Mouse (Mus musculus): Measurements from ENCODE around the gene Slc25a10. TPM values are rescaled to one million over a fixed set of nuclear protein-coding genes. Genes with fewer than 3 reads are reported as not detected.
A peak's percentile ranks its signal among the peaks of the same experiment; 100 is the strongest.

Gene Slc25a10
- polyA plus RNA-seq, 1 experiment from 2014 or later = 120 TPM

GRCm38 (mm10) chr11:120483448-120483934, 8.1 kb upstream of the Slc25a10 start:
- Histone ChIP-seq H3K4me3 (ENCODE audit: low read length) (peak overlapping the region; percentile 96; the same call in 1 of the 2 replicates), H3K27ac (ENCODE audit: low read length) (peak overlapping the region; percentile 81), H3K9me3 (ENCODE audit: low read length) (no peaks in the 10 kb centered on the region), H3K36me3 (ENCODE audit: insufficient read depth, low read length) (peaks cover 57% of the 10 kb centered on the region), H3K4me2 (replicated peaks; ENCODE audit: low read depth, low read length) (peak overlapping the region; percentile 92), H3K4me1 (ENCODE audit: insufficient read depth, low read length) (peaks cover 17% of the 10 kb centered on the region), H3K9ac (replicated peaks; ENCODE audit: low read length) (peak overlapping the region; percentile 93), H3K27me3 (ENCODE audit: insufficient read depth, low read length) (no peaks in the 10 kb centered on the region)
- 90% methylated on average over 7 of the region's 7 CpGs for WGBS
- ATAC-seq (ENCODE audit: low FRiP score, low TSS enrichment) = no peak

- Histone ChIP-seq H3K27ac (ENCODE audit: low read length) (peak within 1 kb of the TSS; percentile 81), H3K27me3 (ENCODE audit: insufficient read depth, low read length) (no peaks in the 10 kb centered on the region), H3K4me2 (replicated peaks; ENCODE audit: low read depth, low read length) (peak within 1 kb of the TSS; percentile 92), H3K9me3 (ENCODE audit: low read length) (no peaks in the 10 kb centered on the region), H3K36me3 (ENCODE audit: insufficient read depth, low read length) (peaks cover 56% of the 10 kb centered on the region), H3K4me3 (ENCODE audit: low read length) (peak within 1 kb of the TSS; percentile 96), H3K9ac (replicated peaks; ENCODE audit: low read length) (peak within 1 kb of the TSS; percentile 93), H3K4me1 (ENCODE audit: insufficient read depth, low read length) (peaks cover 19% of the 10 kb centered on the region)
- WGBS = under 1% methylated on average over 60 of the region's 60 CpGs
- ATAC-seq (ENCODE audit: low FRiP score, low TSS enrichment) = peak; percentile 94
These were observed 7.2 kb upstream of the Slc25a10 start, which contains the start of gene Mrpl12 for GRCm38 (mm10) chr11:120484265-120484981. Mrpl12 (plus strand) TSS chr11:120484613.

DNA sequence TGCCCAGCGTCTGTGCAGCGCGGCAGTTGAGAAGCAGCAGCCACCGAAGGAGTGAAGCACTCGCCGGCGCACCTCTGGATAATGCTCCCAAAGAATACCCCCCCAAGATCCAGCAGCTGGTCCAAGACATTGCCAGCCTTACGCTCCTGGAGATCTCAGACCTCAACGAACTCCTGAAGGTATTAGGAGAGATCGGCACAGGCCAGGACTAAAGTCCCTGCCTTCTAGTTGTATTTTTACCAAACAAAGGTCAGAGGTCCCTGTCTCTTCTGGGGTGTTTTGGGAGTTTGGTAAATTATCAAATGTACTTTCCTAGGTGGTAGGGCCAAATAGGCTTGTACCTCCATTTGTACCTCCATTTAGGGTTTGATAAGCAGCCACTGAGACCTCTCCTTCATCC, 6.4 kb upstream of the Slc25a10 start:
- no peak for ATAC-seq (ENCODE audit: low FRiP score, low TSS enrichment)
- Histone ChIP-seq H3K9me3 (ENCODE audit: low read length) (no peaks in the 10 kb centered on the region), H3K36me3 (ENCODE audit: insufficient read depth, low read length) (peaks cover 50% of the 10 kb centered on the region), H3K9ac (replicated peaks; ENCODE audit: low read length) (peak overlapping the region; percentile 93), H3K4me2 (replicated peaks; ENCODE audit: low read depth, low read length) (peak overlapping the region; percentile 92), H3K27ac (ENCODE audit: low read length) (peak overlapping the region; percentile 81), H3K4me3 (ENCODE audit: low read length) (peak overlapping the region; percentile 96), H3K27me3 (ENCODE audit: insufficient read depth, low read length) (no peaks in the 10 kb centered on the region), H3K4me1 (ENCODE audit: insufficient read depth, low read length) (peaks cover 26% of the 10 kb centered on the region)
- 7% methylated on average over 10 of the region's 10 CpGs for WGBS

DNA sequence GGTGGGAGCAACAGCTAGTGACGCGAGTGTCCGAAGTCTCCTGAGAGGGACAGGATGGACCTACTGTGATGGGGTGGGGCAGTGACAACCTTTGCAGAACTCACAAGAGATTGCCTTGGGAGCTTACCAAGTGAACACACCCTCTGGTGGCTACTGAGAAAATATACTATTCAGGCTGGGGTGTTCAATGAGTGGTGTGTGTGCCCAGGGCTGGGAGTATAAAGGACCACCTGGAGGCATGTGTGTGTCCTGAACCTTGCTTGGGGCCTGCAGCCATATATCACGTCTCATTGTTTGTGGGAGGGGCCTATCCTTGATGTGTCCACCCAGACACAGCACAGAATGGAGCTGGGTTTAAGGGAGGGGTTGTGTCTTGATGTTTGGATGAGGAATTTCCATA, 3.1 kb upstream of the Slc25a10 start:
- WGBS = 75% methylated on average over 4 of the region's 4 CpGs

GRCm38 (mm10) chr11:120489054-120489761, 2.4 kb upstream of the Slc25a10 start:
- H3K27ac ChIP-seq (ENCODE audit: low read length) = peak overlapping the region; percentile 93
- H3K4me1 ChIP-seq (ENCODE audit: insufficient read depth, low read length) = peaks cover 42% of the 10 kb centered on the region

More for the DNA sequence above, 3.1 kb upstream of the Slc25a10 start:
- no peaks in the 10 kb centered on the region for H3K9me3 ChIP-seq (ENCODE audit: low read length)
- no peak overlapping the region for H3K9ac ChIP-seq (replicated peaks; ENCODE audit: low read length)
- H3K27ac ChIP-seq (ENCODE audit: low read length) = no peak overlapping the region
- H3K36me3 ChIP-seq (ENCODE audit: insufficient read depth, low read length) = peaks cover 32% of the 10 kb centered on the region
- no peak overlapping the region for H3K4me3 ChIP-seq (ENCODE audit: low read length)
- H3K4me1 ChIP-seq (ENCODE audit: insufficient read depth, low read length) = peaks cover 44% of the 10 kb centered on the region
- no peaks in the 10 kb centered on the region for H3K27me3 ChIP-seq (ENCODE audit: insufficient read depth, low read length)
- H3K4me2 ChIP-seq (replicated peaks; ENCODE audit: low read depth, low read length) = no peak overlapping the region
- no peak for ATAC-seq (ENCODE audit: low FRiP score, low TSS enrichment)

GRCm38 (mm10) chr11:120490291-120491046, 1.2 kb upstream of the Slc25a10 start:
- no peak for ATAC-seq (ENCODE audit: low FRiP score, low TSS enrichment)
- Histone ChIP-seq H3K36me3 (ENCODE audit: insufficient read depth, low read length) (peaks cover 41% of the 10 kb centered on the region), H3K4me3 (ENCODE audit: low read length) (no peak overlapping the region), H3K9me3 (ENCODE audit: low read length) (no peaks in the 10 kb centered on the region), H3K9ac (replicated peaks; ENCODE audit: low read length) (peak overlapping the region; percentile 84), H3K27ac (ENCODE audit: low read length) (peak overlapping the region; percentile 93), H3K27me3 (ENCODE audit: insufficient read depth, low read length) (no peaks in the 10 kb centered on the region), H3K4me2 (replicated peaks; ENCODE audit: low read depth, low read length) (peak overlapping the region; percentile 82), H3K4me1 (ENCODE audit: insufficient read depth, low read length) (peaks cover 38% of the 10 kb centered on the region)
- WGBS = 33% methylated on average over 4 of the region's 4 CpGs

More at GRCm38 (mm10) chr11:120489054-120489761, 2.4 kb upstream of the Slc25a10 start:
- peaks cover 28% of the 10 kb centered on the region for H3K36me3 ChIP-seq (ENCODE audit: insufficient read depth, low read length)
- H3K9me3 ChIP-seq (ENCODE audit: low read length) = no peaks in the 10 kb centered on the region
- peak; percentile 72 for ATAC-seq (ENCODE audit: low FRiP score, low TSS enrichment)
- H3K27me3 ChIP-seq (ENCODE audit: insufficient read depth, low read length) = no peaks in the 10 kb centered on the region
- no peak overlapping the region for H3K4me3 ChIP-seq (ENCODE audit: low read length)
- 0 out of 2 replicates have a peak overlapping the region, but pooled peaks have one; percentile 25 for H3K9ac ChIP-seq (replicated peaks; ENCODE audit: low read length)
- no peak overlapping the region for H3K4me2 ChIP-seq (replicated peaks; ENCODE audit: low read depth, low read length)
- 58% methylated on average over 4 of the region's 4 CpGs for WGBS

DNA sequence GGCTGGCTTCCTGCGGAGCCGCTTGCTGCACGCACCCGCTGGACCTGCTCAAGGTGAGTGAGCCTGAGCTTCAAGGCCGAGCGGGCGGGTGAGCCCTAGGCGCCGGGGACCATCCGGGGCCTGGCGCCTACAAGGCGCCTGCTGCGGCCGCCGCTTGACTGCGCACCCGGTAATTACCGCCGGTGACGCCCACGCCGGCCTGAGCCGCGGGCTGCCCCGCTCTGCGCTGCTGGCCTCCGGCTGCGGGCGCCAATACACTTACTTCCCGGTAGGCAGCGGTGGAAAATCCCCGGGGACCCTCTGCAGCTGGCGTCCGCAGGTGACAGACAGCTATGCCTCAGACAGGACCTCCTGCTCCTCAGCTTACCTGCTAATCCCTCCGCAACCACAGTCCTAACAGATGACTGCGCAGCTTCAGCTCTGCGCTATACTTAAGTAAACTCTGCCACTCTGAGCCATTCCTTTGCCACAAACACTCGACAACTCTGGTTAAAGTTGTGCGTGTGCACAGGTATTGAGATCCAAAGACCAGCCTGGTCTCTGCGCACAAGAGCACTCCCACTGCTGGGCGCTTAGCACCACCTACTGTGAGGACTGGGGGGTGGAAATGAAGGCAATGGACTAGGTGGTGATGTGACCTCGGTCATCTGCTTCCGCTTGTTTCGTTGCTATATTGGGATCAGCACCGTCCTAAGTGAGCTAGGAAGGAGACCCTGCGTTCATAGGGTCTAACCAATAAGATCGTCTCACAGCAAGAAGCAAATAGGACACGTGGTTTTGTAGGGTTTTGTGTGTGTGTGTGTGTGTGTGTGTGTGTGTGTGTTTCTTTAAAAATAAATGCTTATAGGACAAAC, 611 bp downstream of the Slc25a10 start:
- peak; percentile 25; the same call in 1 of the 2 replicates for ATAC-seq (ENCODE audit: low FRiP score, low TSS enrichment)
- Histone ChIP-seq H3K4me2 (replicated peaks; ENCODE audit: low read depth, low read length) (peak overlapping the region; percentile 82), H3K9me3 (ENCODE audit: low read length) (no peaks in the 10 kb centered on the region), H3K36me3 (ENCODE audit: insufficient read depth, low read length) (peaks cover 46% of the 10 kb centered on the region), H3K4me3 (ENCODE audit: low read length) (peak overlapping the region; percentile 90), H3K27ac (ENCODE audit: low read length) (peak overlapping the region; percentile 93), H3K9ac (replicated peaks; ENCODE audit: low read length) (peak overlapping the region; percentile 84), H3K4me1 (ENCODE audit: insufficient read depth, low read length) (peaks cover 33% of the 10 kb centered on the region), H3K27me3 (ENCODE audit: insufficient read depth, low read length) (no peaks in the 10 kb centered on the region)
- WGBS = under 1% methylated on average over 45 of the region's 48 CpGs

- ATAC-seq (ENCODE audit: low FRiP score, low TSS enrichment) = no peak
- Histone ChIP-seq H3K36me3 (ENCODE audit: insufficient read depth, low read length) (peaks cover 46% of the 10 kb centered on the region), H3K4me3 (ENCODE audit: low read length) (peak overlapping the region; percentile 90), H3K4me1 (ENCODE audit: insufficient read depth, low read length) (peaks cover 33% of the 10 kb centered on the region), H3K27ac (ENCODE audit: low read length) (peak overlapping the region; percentile 93), H3K9ac (replicated peaks; ENCODE audit: low read length) (peak overlapping the region; percentile 84), H3K9me3 (ENCODE audit: low read length) (no peaks in the 10 kb centered on the region), H3K4me2 (replicated peaks; ENCODE audit: low read depth, low read length) (peak overlapping the region; percentile 82), H3K27me3 (ENCODE audit: insufficient read depth, low read length) (no peaks in the 10 kb centered on the region)
- 31% methylated on average over 3 of the region's 3 CpGs for WGBS
These were observed 1.2 kb downstream of the Slc25a10 start for GRCm38 (mm10) chr11:120492878-120493203.

DNA sequence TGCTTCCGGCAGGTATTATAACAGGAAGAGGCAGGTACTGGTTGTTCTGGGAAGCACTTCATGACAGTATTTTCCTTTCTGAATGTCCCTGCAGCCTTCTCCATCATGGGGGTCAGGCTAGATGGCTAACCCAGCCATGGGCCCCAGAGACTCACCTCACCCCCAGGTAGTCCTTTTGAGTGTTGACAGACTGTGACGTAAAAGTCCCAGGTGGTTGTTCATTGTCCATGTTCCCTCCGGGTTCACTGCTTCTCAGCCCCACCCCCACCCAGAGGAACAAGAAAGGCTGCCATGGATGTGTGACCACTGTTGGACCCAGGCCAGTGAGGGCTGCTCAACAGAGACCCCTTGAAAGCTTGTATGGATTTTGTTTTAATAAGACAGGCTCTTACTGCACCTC, 1.7 kb downstream of the Slc25a10 start:
- no peaks in the 10 kb centered on the region for H3K9me3 ChIP-seq (ENCODE audit: low read length)
- H3K4me2 ChIP-seq (replicated peaks; ENCODE audit: low read depth, low read length) = peak overlapping the region; percentile 82
- peak overlapping the region; percentile 90 for H3K4me3 ChIP-seq (ENCODE audit: low read length)
- H3K27me3 ChIP-seq (ENCODE audit: insufficient read depth, low read length) = no peaks in the 10 kb centered on the region
- WGBS = 43% methylated on average over 3 of the region's 3 CpGs
- H3K9ac ChIP-seq (replicated peaks; ENCODE audit: low read length) = peak overlapping the region; percentile 84
- ATAC-seq (ENCODE audit: low FRiP score, low TSS enrichment) = no peak
- H3K4me1 ChIP-seq (ENCODE audit: insufficient read depth, low read length) = peaks cover 33% of the 10 kb centered on the region
- peaks cover 46% of the 10 kb centered on the region for H3K36me3 ChIP-seq (ENCODE audit: insufficient read depth, low read length)
- peak overlapping the region; percentile 93 for H3K27ac ChIP-seq (ENCODE audit: low read length)
